Mouse (Mus musculus) testis, postnatal 14 days (tissue): Measurements from ENCODE around the gene B9d2.

Source experiments
- DNase-seq: peaks from one replicate; pipeline ENCODE4 v3.0.0; 2021; ENCODE audit warnings: low spot score

Gene B9d2

DNA sequence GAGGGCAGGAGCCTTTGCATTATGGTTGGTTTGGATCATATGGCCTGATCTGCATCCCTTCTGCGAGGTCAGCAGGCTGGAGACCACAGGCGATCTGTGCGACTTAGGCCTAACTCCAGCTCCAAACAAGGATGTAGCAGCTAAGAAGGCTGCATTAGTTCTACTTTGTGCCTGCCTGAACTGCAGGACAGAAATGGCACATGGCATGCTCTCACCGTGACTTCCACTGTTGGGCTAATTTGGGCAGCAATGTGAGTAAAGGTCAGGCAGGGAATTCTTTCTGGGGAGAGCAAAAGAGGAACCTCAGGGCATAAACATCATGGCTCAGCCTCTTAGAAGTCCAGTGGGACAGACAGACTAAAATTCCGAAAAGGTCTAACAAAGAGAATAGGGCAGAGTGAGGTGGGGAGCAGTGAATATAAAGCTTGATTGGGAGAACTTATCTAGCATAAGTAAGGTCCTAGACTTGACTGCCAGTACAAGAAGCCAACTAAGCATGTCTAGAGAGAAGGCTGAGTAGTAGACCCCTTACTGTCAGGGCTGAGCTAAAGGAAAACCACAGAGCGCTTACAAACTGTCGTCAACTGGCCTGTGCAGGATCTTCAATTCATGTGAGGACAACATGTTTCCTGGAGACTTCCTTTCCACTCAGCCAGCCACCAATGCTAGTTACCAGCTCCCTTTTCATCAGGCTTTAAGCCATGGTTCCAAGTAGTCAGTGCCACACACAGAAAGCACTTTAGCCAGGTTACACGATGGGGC, 50.9 kb downstream of the B9d2 start:
- no peak for DNase-seq

DNA sequence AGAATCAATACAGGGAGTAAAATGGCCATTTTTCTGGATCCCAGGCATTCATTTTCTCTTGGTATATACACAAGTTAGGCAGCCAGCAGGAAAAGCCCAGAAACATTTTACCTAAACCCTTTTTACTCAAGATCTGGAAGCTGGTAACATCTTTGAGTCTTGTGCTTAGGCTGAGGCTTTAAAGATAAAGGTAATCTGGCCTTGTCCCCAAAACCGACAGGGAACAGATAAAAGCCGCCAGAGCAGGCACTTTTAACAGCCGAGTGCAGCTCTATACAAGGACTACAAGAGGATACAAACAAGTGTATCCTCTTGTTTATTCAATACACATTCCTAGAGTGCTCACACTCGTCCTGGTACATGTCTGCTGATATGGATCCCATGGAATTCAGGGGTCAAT, 54.4 kb downstream of the B9d2 start:
- DNase-seq, result no peak
